Mouse (Mus musculus): ENCODE results near the gene Rabl3. TPM values are rescaled to one million over a fixed set of nuclear protein-coding genes. Genes with fewer than 3 reads are reported as not detected.
A peak's percentile ranks its signal among the peaks of the same experiment; 100 is the strongest.

The Rabl3 gene
- polyA plus RNA-seq, 1 experiment from 2014 or later: 30.6 TPM

DNA sequence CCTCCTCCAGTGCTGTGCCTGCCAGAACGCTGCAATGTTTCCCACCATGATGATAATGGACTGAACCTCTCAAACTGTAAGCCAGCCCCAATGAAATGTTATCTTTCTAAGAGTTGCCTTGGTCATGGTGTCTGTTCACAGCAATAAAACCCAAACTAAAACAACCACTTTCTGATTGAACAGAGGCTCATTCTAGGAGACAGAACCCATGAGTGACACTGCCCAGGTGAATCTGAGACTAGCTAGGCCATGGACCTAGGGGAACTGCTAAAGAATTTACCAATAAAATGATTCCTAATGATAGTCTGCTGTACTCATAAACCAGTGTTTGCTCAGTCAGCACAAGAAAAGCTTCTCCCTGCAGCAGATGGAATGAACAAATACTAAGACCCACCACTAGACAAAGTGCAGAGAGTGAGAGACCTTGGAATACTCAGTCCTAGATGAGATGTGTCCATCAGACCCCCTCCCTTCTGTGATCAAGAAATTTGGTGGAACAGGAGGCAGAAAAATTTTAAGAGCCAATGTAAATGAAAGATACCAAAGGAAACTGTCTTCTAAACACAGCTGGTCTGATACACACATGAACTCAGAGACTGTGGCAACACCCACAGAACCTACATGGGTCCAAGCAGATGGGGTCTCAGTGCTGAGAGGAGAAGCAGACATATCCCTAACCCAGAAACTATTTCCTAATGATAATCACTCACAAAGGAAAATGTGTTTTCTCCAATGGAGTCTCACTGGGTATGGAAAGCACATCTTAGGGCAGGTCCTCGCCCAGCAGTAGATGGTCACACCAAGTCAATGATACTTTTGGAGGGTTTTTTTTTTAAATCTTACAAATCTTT lies 19.3 kb upstream of the Rabl3 start:
- no peaks in the 10 kb centered on the region for H3K4me1 ChIP-seq (replicated peaks)
- no peak overlapping the region for H3K4me2 ChIP-seq (replicated peaks)
- H3K27ac ChIP-seq: no peak overlapping the region
- H3K9me3 ChIP-seq: no peaks in the 10 kb centered on the region
- H3K27me3 ChIP-seq (replicated peaks): no peaks in the 10 kb centered on the region
- no peak for ATAC-seq
- no peak overlapping the region for H3K4me3 ChIP-seq (replicated peaks)
- no peak overlapping the region for H3K9ac ChIP-seq
- peaks cover 18% of the 10 kb centered on the region for H3K36me3 ChIP-seq
- 90% methylated on average over 2 of the region's 2 CpGs for WGBS

DNA sequence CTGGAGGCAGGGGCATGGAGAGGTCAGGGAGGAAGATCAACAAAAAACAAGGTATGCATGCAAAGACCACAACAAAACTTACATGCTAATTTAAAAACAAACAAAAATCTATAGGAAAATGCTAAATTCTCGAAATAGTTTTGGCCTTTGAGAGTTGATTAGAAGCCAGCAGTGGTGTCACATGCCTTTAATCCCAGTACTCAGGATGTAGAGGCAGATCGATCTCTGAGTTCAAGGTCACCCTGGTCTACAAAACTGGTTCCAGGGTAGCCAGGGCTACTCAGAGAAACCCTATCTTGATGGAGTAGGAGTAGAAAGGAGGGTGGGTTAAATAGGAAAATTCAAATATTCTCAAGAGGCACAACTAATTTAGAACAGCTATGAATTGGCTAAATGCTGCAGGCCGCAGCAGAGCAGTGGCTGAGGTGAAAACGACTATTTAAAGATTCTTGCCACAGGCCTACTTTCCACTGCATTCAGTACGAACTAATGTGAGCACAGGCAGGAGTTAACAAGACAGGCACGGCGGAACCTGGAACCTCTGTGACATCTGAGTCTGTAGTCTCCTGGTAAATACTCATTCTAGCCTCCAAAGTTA lies 17.5 kb upstream of the Rabl3 start:
- Histone ChIP-seq H3K4me1 (replicated peaks) (no peaks in the 10 kb centered on the region), H3K27ac (no peak overlapping the region), H3K9ac (no peak overlapping the region), H3K4me3 (replicated peaks) (no peak overlapping the region), H3K9me3 (no peaks in the 10 kb centered on the region), H3K27me3 (replicated peaks) (no peaks in the 10 kb centered on the region), H3K4me2 (replicated peaks) (no peak overlapping the region), H3K36me3 (peaks cover 18% of the 10 kb centered on the region)
- ATAC-seq: no peak
- WGBS: 93% methylated on average over 7 of the region's 7 CpGs

DNA sequence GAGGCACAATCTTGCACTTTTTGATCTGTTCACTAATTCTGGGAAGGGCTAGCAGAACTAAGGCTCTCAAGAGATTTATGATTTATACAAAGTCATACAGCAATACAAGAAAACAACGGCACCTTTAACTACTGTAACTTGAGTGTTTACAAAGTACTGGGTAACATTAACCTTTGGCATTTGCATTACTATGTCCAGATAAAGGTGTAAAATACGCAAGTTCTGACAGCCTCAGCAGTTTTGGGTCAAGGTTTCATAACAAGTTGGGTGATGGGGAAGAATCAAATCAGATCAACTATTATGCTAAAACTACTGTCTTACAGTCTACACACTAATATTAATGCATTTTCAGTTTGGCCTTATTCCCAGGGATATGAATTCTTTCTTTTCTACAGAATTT lies 14.6 kb upstream of the Rabl3 start:
- Histone ChIP-seq H3K4me3 (replicated peaks) (no peak overlapping the region), H3K27ac (no peak overlapping the region), H3K4me1 (replicated peaks) (no peaks in the 10 kb centered on the region), H3K36me3 (peaks cover 18% of the 10 kb centered on the region), H3K27me3 (replicated peaks) (no peaks in the 10 kb centered on the region), H3K9me3 (no peaks in the 10 kb centered on the region), H3K4me2 (replicated peaks) (no peak overlapping the region), H3K9ac (no peak overlapping the region)
- no peak for ATAC-seq
- WGBS: 82% methylated on average over 2 of the region's 2 CpGs

DNA sequence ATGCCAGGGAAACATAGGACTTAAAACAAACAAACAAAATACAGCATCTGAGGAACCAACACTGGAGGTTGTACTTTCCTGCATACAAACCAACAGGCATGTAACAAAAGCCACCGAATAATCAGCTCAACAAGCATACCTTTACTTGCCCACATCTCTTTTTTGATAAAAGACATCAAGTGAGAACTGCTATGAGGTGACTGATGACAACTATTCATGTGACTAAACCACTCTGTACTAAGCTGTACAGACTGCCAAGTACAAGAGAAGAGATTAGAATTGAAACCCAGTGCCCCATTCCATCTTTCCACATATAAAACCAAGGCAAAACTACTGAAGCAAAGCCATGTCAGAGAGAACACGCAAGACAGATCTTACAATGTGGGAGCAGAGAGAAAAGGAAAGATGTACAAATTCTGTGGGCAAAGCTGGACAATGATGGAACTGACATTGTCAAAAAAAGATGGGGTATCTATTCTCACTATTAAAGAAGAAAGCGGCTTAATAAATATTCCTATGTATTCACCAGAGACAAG lies 12.9 kb upstream of the Rabl3 start:
- ATAC-seq: no peak
- no peak overlapping the region for H3K4me2 ChIP-seq (replicated peaks)
- H3K27ac ChIP-seq: no peak overlapping the region
- H3K36me3 ChIP-seq: peaks cover 14% of the 10 kb centered on the region
- H3K4me1 ChIP-seq (replicated peaks): no peaks in the 10 kb centered on the region
- H3K9ac ChIP-seq: no peak overlapping the region
- H3K4me3 ChIP-seq (replicated peaks): no peak overlapping the region
- H3K27me3 ChIP-seq (replicated peaks): no peaks in the 10 kb centered on the region
- H3K9me3 ChIP-seq: no peaks in the 10 kb centered on the region
- WGBS: 94% methylated on average over 3 of the region's 3 CpGs

DNA sequence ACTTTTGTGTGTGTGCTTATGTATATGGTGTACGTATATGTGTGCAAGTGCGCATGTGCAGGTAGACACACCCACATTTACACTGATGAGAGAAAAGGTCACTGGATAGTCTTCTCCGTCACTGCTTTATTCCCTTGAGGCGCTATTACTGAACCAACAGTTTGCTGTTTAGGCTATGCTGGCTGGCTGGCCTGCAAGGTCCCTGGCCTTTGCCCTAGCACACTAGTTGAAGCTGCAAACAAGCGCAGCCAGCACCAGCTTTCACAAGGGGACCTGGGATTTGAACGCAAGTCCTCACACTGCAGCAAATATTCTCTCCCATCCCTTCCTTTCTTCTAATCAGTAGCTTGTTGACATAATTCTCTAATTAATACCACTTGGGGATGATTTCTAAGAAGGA lies 9.5 kb upstream of the Rabl3 start:
- H3K9ac ChIP-seq: no peak overlapping the region
- 86% methylated on average over 6 of the region's 6 CpGs for WGBS
- no peak for ATAC-seq
- H3K9me3 ChIP-seq: no peaks in the 10 kb centered on the region
- H3K27ac ChIP-seq: no peak overlapping the region
- H3K4me1 ChIP-seq (replicated peaks): no peaks in the 10 kb centered on the region
- H3K36me3 ChIP-seq: no peaks in the 10 kb centered on the region
- H3K27me3 ChIP-seq (replicated peaks): no peaks in the 10 kb centered on the region
- no peak overlapping the region for H3K4me2 ChIP-seq (replicated peaks)
- no peak overlapping the region for H3K4me3 ChIP-seq (replicated peaks)

DNA sequence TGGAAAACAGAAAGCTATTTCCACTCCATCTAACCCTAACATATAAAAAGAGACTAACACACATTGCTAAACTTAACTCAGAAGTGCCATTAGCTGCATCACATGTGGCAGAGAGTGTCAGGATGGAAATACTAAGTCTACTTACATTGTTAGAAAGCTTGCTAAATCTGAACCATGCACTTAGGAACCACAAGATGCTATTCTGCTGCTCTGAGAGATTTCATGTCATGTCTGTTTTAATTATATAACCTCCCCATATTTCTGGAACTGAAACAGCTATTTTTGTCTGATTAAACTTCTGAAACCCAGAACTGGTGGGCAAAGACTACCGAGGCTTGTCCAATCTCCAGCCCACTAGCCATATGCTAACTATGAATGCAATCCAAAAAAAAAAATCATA lies 7.6 kb upstream of the Rabl3 start:
- Histone ChIP-seq H3K9me3 (no peaks in the 10 kb centered on the region), H3K9ac (no peak overlapping the region), H3K4me3 (replicated peaks) (no peak overlapping the region), H3K27me3 (replicated peaks) (no peaks in the 10 kb centered on the region), H3K4me2 (replicated peaks) (no peak overlapping the region), H3K4me1 (replicated peaks) (no peaks in the 10 kb centered on the region), H3K36me3 (no peaks in the 10 kb centered on the region), H3K27ac (no peak overlapping the region)
- WGBS: 95% methylated on average over 1 of the region's 1 CpGs
- no peak for ATAC-seq

DNA sequence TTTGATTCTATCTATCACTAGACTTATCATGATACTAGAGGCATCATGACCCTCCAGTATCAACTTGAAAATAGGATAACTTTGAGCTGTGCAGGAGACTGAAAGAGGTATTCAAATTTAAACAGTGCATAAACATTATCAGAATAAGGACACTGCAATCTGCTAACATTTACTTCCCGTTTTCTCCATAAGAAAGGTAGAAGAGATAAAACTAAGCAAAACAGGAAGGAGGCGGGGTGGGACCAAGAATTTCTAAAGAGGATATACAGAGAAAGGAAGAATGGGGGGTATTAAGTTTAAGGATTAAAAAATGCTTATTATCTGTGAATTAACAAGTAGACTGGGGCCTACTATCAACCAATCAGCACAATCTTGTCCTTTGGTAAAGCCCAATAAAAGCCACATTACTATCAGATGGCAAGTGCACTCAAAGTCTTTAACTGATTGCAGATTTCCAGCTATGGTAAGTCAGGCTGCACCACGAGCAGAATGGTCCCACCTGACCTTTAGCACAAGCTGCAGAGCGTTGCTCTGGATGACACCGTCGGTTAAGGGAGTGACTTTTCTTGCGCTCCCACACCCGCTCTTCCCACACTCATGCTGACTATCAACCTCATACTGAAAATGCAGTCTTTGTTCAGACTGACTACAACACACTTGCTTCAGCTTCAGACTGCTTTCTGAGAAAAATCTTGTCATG lies 6.2 kb upstream of the Rabl3 start:
- no peaks in the 10 kb centered on the region for H3K9me3 ChIP-seq
- no peaks in the 10 kb centered on the region for H3K27me3 ChIP-seq (replicated peaks)
- no peaks in the 10 kb centered on the region for H3K4me1 ChIP-seq (replicated peaks)
- peak; percentile 68; the same call in 1 of the 2 replicates for ATAC-seq
- no peak overlapping the region for H3K9ac ChIP-seq
- H3K36me3 ChIP-seq: no peaks in the 10 kb centered on the region
- no peak overlapping the region for H3K27ac ChIP-seq
- no peak overlapping the region for H3K4me2 ChIP-seq (replicated peaks)
- H3K4me3 ChIP-seq (replicated peaks): no peak overlapping the region
- WGBS: 73% methylated on average over 8 of the region's 8 CpGs

DNA sequence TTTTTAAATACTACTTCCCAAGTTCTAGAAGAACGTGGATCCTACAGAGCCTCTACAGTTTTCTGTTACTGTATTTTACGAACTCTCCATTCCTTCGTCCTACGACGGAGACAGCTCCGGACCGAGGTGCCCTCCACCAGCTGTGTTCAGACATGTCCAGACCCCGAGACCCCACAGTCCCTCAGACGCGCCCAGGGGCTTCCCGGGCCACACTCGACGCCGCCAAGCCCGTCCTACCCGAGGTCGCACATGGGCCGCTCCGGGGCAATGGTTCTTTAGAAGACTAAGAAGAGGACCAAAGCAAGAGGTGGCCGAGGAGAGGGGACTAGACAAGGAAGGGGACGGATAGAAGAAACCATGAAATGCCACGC lies 460 bp upstream of the Rabl3 start:
- peak overlapping the region; percentile 54 for H3K27ac ChIP-seq
- H3K9me3 ChIP-seq: no peaks in the 10 kb centered on the region
- H3K27me3 ChIP-seq (replicated peaks): no peaks in the 10 kb centered on the region
- peak overlapping the region; percentile 76 for H3K9ac ChIP-seq
- peak; percentile 54 for ATAC-seq
- H3K36me3 ChIP-seq: 0 out of 2 replicates have a peak, but pooled peaks cover 3% of the 10 kb centered on the region
- H3K4me3 ChIP-seq (replicated peaks): peak overlapping the region; percentile 65
- peak overlapping the region; percentile 66 for H3K4me2 ChIP-seq (replicated peaks)
- H3K4me1 ChIP-seq (replicated peaks): peaks cover 4% of the 10 kb centered on the region; the same call in 1 of the 2 replicates
- under 1% methylated on average over 22 of the region's 22 CpGs for WGBS

DNA sequence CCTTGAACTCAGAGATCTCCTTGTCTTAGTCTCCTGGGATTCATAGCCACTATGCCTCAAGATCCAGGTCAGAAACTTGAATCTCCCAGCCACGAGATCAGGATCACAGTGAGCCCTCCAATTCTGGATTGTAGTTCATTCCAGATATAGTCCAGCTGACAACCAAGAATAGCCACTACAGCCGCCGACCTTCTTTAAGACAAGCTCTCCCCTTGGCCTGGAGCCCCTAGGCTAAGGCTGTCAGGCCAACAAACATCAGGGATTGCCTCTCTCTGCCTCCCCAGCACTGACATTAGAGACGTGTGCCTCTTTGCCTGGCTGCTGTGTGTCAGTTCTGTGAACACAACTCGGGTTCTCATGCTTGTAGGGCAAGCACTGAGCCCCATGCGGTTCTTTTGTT lies 1.1 kb downstream of the Rabl3 start:
- peak overlapping the region; percentile 65; the same call in 1 of the 2 replicates for H3K4me3 ChIP-seq (replicated peaks)
- H3K27ac ChIP-seq: no peak overlapping the region
- no peaks in the 10 kb centered on the region for H3K9me3 ChIP-seq
- WGBS: 88% methylated on average over 6 of the region's 6 CpGs
- no peaks in the 10 kb centered on the region for H3K27me3 ChIP-seq (replicated peaks)
- H3K4me2 ChIP-seq (replicated peaks): peak overlapping the region; percentile 63
- H3K4me1 ChIP-seq (replicated peaks): peaks cover 4% of the 10 kb centered on the region; the same call in 1 of the 2 replicates
- H3K9ac ChIP-seq: no peak overlapping the region
- H3K36me3 ChIP-seq: 0 out of 2 replicates have a peak, but pooled peaks cover 3% of the 10 kb centered on the region
- ATAC-seq: no peak

DNA sequence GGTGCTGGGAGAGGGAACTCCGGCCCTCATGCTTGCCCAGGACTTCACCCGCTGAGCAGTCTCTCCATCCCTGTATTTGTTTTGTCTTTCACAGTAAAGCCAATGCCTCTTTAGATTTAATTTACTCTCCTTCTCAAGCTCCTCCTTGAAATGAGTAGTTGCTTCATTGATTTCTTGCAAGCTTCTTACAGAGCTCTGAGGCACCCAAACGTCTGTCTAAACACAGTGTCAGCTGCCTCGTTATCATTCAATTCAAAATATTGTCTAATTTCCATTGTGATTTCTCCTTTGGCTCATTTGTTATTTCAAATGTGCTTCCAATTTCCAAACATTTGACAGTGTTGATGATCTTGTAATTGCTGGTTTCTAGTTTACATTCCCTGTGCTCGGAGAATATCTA lies 6.6 kb downstream of the Rabl3 start:
- WGBS: 84% methylated on average over 5 of the region's 5 CpGs
- H3K4me1 ChIP-seq (replicated peaks): no peaks in the 10 kb centered on the region
- no peak overlapping the region for H3K4me2 ChIP-seq (replicated peaks)
- H3K36me3 ChIP-seq: 0 out of 2 replicates have a peak, but pooled peaks cover 3% of the 10 kb centered on the region
- no peaks in the 10 kb centered on the region for H3K27me3 ChIP-seq (replicated peaks)
- no peak for ATAC-seq
- H3K9ac ChIP-seq: no peak overlapping the region
- no peak overlapping the region for H3K27ac ChIP-seq
- no peaks in the 10 kb centered on the region for H3K9me3 ChIP-seq
- H3K4me3 ChIP-seq (replicated peaks): no peak overlapping the region

DNA sequence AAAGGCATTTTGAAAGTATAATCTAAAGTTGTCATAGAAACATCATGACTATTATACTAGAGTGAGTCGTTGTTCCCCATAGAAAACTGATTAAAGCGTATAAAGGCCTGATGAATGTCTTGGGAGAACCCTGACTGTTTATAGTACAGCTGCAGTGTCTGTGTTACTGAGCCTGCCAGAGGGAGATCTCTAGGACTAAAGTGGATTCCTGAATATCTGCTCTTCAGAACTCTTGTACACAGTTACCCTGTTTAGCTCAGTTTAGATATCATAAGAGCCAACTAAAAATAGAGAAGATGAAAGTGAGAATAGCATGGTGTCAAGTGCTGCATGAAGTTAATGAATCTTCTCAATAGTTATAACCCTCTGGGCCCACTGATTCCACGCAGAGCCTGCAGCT lies 10.6 kb downstream of the Rabl3 start:
- WGBS: 64% methylated on average over 3 of the region's 3 CpGs
- H3K9me3 ChIP-seq: no peaks in the 10 kb centered on the region
- ATAC-seq: no peak
- H3K36me3 ChIP-seq: no peaks in the 10 kb centered on the region
- H3K27me3 ChIP-seq (replicated peaks): no peaks in the 10 kb centered on the region
- H3K9ac ChIP-seq: no peak overlapping the region
- no peak overlapping the region for H3K4me3 ChIP-seq (replicated peaks)
- H3K4me1 ChIP-seq (replicated peaks): no peaks in the 10 kb centered on the region
- H3K27ac ChIP-seq: no peak overlapping the region
- no peak overlapping the region for H3K4me2 ChIP-seq (replicated peaks)

DNA sequence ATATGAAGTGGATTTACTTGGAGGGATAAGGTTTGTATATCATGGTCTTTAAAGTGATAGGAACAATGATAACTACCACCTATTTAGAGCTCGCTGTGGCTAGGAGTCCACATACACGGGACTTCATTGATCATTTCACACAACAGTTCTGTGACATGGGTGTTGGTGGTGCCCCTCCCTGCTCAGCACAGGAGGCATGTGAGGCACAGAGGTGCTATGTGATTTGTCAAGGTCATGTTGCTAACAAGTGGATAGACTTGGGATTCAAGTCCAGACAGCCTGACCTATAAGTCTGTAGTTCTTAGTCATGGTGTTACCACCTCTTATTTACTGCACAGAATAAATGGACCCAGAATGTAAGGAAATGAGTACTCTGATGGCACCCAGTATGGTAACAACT lies 11.3 kb downstream of the Rabl3 start:
- ATAC-seq: no peak
- Histone ChIP-seq H3K4me2 (replicated peaks) (no peak overlapping the region), H3K4me1 (replicated peaks) (no peaks in the 10 kb centered on the region), H3K4me3 (replicated peaks) (no peak overlapping the region), H3K36me3 (no peaks in the 10 kb centered on the region), H3K27me3 (replicated peaks) (no peaks in the 10 kb centered on the region), H3K9ac (no peak overlapping the region), H3K9me3 (no peaks in the 10 kb centered on the region), H3K27ac (no peak overlapping the region)
- 96% methylated on average over 2 of the region's 2 CpGs for WGBS

Measured in intestine, embryonic 15.5 days (tissue).